Mouse (Mus musculus): ENCODE results near the gene Shc3.

The Shc3 gene

GRCm38 (mm10) chr13:51568911-51569684 lies at the start of gene Shc3:
Gene Shc3 (minus strand): TSS chr13:51569419.
- DNase-seq (ENCODE audit: low read depth, low spot score): peak; percentile 94

- DNase-seq (ENCODE audit: low read depth, low spot score): no peak
Measured at GRCm38 (mm10) chr13:51618602-51619001, 49.4 kb upstream of the Shc3 start.

- DNase-seq (ENCODE audit: low read depth, low spot score): no peak
Measured at GRCm38 (mm10) chr13:51617861-51618260, 48.6 kb upstream of the Shc3 start.

GRCm38 (mm10) chr13:51617306-51617705 lies 48.1 kb upstream of the Shc3 start:
- no peak for DNase-seq (ENCODE audit: low read depth, low spot score)

- DNase-seq (ENCODE audit: low read depth, low spot score): no peak
Measured at GRCm38 (mm10) chr13:51616417-51617044, 47.3 kb upstream of the Shc3 start.

GRCm38 (mm10) chr13:51615815-51616214 lies 46.6 kb upstream of the Shc3 start:
- DNase-seq (ENCODE audit: low read depth, low spot score): no peak

GRCm38 (mm10) chr13:51611500-51611899 lies 42.3 kb upstream of the Shc3 start:
- no peak for DNase-seq (ENCODE audit: low read depth, low spot score)

- DNase-seq (ENCODE audit: low read depth, low spot score): no peak
Measured at GRCm38 (mm10) chr13:51611060-51611459, 41.8 kb upstream of the Shc3 start.

- DNase-seq (ENCODE audit: low read depth, low spot score): no peak
Measured at GRCm38 (mm10) chr13:51609231-51609630, 40.0 kb upstream of the Shc3 start.

- DNase-seq (ENCODE audit: low read depth, low spot score): no peak
Measured at GRCm38 (mm10) chr13:51603894-51604244, 34.6 kb upstream of the Shc3 start.

GRCm38 (mm10) chr13:51603221-51603893 lies 34.1 kb upstream of the Shc3 start:
- peak; percentile 88 for DNase-seq (ENCODE audit: low read depth, low spot score)

- DNase-seq (ENCODE audit: low read depth, low spot score): no peak
Measured at GRCm38 (mm10) chr13:51602764-51603163, 33.5 kb upstream of the Shc3 start.

GRCm38 (mm10) chr13:51600169-51600568 lies 30.9 kb upstream of the Shc3 start:
- no peak for DNase-seq (ENCODE audit: low read depth, low spot score)

GRCm38 (mm10) chr13:51598063-51598462 lies 28.8 kb upstream of the Shc3 start:
- DNase-seq (ENCODE audit: low read depth, low spot score): no peak

GRCm38 (mm10) chr13:51595404-51595803 lies 26.2 kb upstream of the Shc3 start:
- DNase-seq (ENCODE audit: low read depth, low spot score): no peak

- no peak for DNase-seq (ENCODE audit: low read depth, low spot score)
Measured at GRCm38 (mm10) chr13:51594656-51595311, 25.6 kb upstream of the Shc3 start.

- no peak for DNase-seq (ENCODE audit: low read depth, low spot score)
Measured at GRCm38 (mm10) chr13:51588005-51588404, 18.8 kb upstream of the Shc3 start.

GRCm38 (mm10) chr13:51582204-51582603 lies 13.0 kb upstream of the Shc3 start:
- DNase-seq (ENCODE audit: low read depth, low spot score): no peak

- DNase-seq (ENCODE audit: low read depth, low spot score): peak; percentile 85
Measured at GRCm38 (mm10) chr13:51580263-51581044, 11.2 kb upstream of the Shc3 start.

GRCm38 (mm10) chr13:51573849-51574248 lies 4.6 kb upstream of the Shc3 start:
- peak; percentile 36 for DNase-seq (ENCODE audit: low read depth, low spot score)

GRCm38 (mm10) chr13:51570111-51570510 lies 892 bp upstream of the Shc3 start:
- no peak for DNase-seq (ENCODE audit: low read depth, low spot score)

Data from brain, embryonic 18.5 days (tissue).